Mouse (Mus musculus): ENCODE measurements around the gene Olfr1344.
"Not testable (repeated sequence)": the region's sequence is repeated elsewhere in the genome, so short reads cannot be mapped to it uniquely, and the experiment has no call there.

The Olfr1344 gene

DNA sequence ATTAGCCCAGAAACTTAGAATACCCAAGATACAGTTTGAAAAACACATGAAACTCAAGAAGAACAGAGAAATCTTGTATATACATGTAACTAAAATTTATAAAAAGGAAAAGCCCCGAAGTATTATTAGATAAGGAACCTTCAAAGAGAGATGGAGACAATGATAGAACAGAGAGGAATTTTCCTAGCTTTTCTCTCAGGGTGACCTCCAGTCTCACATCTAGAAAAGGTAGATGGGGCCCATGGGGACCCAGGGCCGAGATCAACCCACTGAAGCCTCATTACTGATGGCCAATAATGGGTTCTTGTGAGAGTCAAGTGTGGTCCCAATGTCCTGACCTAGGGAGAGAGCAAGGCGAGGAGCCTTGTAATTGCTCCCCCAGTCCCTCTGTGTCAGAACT lies at the start of gene Olfr1344:
TSS of gene Olfr1344 (plus strand) at position 301 of the 400 bp plus-strand sequence.
- DNase-seq: no peak

DNA sequence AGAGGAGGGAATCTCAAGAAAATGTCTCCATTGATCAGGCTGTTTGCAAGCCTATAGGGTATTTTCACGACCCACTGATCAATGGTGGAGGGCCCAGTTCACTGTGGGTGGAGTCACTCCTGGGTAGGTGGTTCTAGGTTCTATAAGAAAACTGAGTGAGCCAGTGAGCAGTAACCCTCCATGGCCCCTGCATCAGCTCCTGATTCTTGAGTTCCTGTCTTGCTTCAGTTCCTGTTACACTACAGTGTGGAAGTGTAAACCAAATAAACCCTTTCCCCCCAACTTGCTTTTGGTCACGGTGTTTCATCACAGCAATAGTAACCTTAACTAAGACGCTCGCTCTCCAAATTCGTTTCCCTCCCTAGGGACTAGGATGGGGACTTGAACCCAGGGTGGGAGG lies 49.5 kb upstream of the Olfr1344 start:
- DNase-seq: no peak

GRCm38 (mm10) chr7:6389449-6389848 lies 49.0 kb upstream of the Olfr1344 start:
- DNase-seq: no peak

DNA sequence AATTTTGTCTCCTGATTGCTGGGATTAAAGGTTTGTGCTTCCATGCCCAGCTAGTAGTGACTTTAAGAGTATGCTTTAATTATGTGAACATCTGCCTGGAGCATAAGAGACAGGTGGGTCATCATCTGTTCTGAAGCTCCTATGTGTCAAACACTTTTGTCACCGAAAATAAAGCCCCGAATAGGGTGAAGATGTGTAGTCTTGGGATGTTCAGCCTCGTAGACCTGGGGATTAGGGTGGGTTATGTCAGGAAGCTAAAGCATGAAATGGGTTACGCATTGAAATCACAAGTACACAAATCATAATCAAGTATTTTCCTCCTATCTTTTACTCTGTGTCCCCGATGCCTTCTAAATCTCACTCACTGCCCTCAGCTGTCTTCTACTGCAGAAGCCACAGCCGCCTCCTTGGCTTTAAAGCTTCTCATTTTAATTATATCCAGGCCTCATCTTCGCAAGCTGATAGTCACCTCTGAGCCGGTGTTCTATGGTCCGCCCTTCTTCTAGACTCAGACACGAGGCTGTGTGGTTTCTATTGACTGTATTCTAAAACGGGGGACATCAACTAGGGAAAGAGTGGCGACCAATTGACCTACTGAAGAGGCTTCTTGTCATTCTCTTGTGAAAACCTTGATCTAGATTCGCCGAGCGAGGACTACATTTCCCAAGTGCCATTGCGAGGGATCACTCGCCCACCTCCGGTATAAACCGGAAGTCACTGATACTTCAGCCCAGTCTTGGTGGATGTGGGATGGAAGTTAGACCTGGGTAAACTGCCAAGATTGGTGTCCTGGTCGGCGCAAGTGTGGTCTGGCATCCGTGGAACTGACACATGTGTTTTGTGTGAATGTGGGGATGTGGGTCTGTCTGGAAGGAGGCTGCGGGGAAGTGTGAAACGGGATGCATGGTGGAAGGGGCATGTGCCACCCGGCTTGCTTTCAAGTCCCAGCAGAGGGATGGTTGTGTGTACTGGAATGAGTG lies 40.2 kb upstream of the Olfr1344 start, which contains the start of gene Smim17:
TSS of gene Smim17 (plus strand) at position 720 of the 980 bp plus-strand sequence.
- DNase-seq: peak; percentile 62

DNA sequence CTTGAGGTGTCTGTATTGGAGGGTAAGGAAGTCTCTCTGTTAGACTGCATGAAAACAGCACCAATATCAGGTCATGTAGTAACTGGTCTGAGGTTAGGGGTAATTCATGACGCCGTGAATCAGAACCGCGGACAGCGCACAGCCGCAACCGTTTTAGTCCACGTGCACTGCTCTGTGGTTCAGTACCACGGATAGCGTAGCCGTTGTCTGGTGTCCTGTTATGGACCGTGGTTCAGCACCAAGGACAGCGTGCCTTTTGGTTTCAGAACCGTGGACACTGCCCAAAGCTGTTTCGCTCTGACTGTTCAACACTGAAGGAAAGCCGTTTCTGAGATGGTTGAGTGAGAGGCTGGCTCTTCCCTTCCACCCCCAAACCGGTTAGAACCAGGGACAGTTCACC lies 28.4 kb upstream of the Olfr1344 start, which contains the start of gene Gm20715:
TSS of gene Gm20715 (plus strand) at position 235 of the 400 bp plus-strand sequence.
- DNase-seq: peak; percentile 82

GRCm38 (mm10) chr7:6414626-6415441 lies 23.7 kb upstream of the Olfr1344 start:
- peak; percentile 46 for DNase-seq

- no peak for DNase-seq
These were observed 23.1 kb upstream of the Olfr1344 start for GRCm38 (mm10) chr7:6415442-6415787.

DNA sequence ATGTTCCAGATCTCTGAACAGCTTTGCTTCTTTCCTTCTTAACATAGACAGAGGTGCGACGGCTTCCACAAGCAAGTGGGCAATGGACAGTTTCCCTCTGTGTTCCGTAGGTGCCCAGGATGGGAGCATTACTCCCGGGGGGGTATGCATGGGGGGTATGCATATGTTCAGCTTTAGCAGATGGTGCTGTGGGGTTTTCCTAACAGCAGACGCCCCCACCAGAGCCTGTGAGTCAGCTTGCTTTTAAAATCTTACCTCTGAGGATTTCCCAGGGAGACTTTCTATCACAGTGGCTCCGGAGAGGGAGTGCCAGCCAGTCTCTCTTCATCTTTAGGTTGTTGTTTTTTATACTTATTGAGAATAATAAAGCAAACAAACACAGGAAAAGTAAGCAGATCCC lies 18.6 kb upstream of the Olfr1344 start:
- DNase-seq: peak; percentile 22

DNA sequence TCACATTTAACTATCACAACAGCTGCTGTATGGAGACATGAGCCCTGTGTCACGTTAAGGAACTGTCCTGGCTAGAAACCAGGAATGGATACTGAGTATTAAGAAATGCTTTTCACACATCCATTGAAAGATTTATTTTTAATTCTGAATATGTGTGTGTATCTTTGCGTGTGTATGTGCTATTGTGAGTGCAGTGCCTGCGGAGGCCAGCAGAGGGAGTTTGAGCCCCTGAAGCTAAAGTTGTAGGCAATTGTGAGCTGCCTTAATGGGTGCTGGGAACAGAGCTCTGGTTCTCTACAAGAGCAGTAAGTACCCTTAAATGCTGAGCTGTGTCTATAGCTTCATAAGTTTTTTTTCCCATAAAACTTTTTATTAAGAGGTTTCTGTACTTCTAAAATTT lies 9.1 kb upstream of the Olfr1344 start:
- DNase-seq: no peak

- peak; percentile 26 for DNase-seq
These were observed 8.1 kb upstream of the Olfr1344 start for GRCm38 (mm10) chr7:6430342-6430741.

DNA sequence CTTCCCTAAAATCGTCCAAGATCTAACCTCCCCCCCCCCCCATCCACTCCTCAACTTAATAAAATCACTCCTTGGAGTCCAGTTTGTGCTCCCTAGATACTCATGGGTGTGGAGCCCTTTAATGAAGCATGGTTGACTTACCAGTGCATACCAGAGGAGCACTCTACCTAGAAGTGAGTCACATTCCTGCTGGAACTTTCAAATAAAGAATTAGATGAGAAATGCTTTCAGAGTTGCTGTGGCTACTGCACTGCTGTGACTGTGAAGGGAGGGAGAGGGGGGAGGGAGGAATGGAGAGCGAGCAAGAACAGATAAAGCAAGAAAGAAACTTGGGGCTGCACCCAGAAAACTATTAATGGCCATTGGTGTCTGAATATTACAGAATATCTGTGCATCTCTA lies 2.7 kb downstream of the Olfr1344 start:
- no peak for DNase-seq

GRCm38 (mm10) chr7:6447771-6448170 lies 9.3 kb downstream of the Olfr1344 start:
- DNase-seq: no peak

GRCm38 (mm10) chr7:6455868-6456267 lies 17.4 kb downstream of the Olfr1344 start, which contains the start of gene Olfr1336:
Gene Olfr1336 (plus strand): TSS chr7:6456168.
- DNase-seq: no peak

DNA sequence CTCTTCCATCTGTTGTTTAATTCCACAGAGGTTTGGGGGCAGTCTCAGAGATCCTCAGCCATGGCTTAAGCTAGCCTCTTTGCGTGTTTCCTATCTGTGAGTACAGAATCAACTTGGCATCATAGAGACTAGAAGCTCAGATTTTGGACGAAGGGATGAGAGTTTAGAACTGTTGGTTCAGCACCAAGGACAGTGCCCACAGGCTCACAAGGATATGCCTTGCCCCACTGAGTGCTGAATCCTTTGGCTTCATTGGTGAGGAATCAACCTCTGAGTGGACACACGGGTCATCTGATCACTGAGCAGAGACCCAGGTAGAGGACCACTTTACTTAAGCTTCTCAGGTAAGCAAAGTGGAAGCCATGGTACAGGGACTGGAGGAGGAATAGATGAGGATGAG lies 17.9 kb downstream of the Olfr1344 start:
- DNase-seq: no peak

DNA sequence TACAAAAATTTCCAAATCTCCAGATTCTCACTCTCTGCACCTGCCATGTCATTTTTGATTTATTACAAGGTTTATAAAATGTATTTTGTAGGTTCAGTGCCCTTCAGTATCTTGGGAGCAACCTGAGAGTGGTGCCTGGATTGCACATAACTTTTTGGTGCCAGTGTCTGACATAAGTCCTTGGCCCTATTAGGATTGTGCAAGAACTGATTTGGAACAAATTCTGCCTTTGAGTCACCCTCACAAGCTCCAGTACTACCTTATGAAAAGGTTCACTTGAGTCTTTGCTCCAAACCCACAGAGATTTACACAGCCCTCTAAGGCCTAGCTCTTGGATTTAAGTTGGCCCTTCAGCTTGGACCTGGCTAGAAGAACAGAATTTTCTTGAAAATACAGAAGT lies 28.5 kb downstream of the Olfr1344 start, which contains the start of gene Olfr1346:
TSS of gene Olfr1346 (plus strand) at position 151 of the 400 bp plus-strand sequence.
- no peak for DNase-seq

- not testable (repeated sequence) for DNase-seq
These were observed 39.1 kb downstream of the Olfr1344 start for GRCm38 (mm10) chr7:6477633-6478032.

DNA sequence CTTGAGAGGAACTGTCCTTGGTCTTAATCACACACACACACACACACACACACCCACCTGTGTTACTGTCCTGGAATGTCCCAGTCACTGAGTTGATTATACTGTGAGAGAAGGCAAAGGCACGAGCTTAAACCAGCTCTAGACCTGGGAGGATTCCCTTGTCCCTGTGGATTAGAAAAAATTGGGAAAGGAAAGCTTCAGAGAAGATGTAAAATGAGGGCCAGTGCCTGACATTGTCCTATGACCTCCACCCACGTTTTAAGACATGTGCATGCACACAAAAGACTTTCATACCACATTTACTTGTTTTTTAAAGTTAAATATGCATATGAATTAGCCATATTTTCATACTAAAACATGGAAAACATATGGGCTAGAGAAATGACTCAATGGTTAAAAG lies 48.4 kb downstream of the Olfr1344 start, which contains the start of gene Olfr5:
TSS of gene Olfr5 (minus strand) at position 101 of the 400 bp plus-strand sequence.
- DNase-seq: no peak
